Mouse (Mus musculus) small intestine, adult 2 months (tissue): ENCODE data around the gene Gm20388.

ENCODE experiments used
- CTCF ChIP-seq: fragments of 200-500 bp; IDR thresholded peaks from 2 replicates; pipeline ENCODE4 v1.5.1; 2012; ENCODE audit warnings: low read depth, mild to moderate bottlenecking, control low read depth, inconsistent platforms, low read length, moderate library complexity, mixed read lengths; ENCODE audit not compliant: insufficient replicate concordance, insufficient read length; ENCODE audit errors: extremely low read depth
- POLR2A ChIP-seq: fragments of 200-500 bp; IDR thresholded peaks from 2 replicates; pipeline ENCODE4 v1.6.1; 2012; ENCODE audit warnings: low read depth, mild to moderate bottlenecking, control low read depth, inconsistent platforms, low read length, moderate library complexity

DNA sequence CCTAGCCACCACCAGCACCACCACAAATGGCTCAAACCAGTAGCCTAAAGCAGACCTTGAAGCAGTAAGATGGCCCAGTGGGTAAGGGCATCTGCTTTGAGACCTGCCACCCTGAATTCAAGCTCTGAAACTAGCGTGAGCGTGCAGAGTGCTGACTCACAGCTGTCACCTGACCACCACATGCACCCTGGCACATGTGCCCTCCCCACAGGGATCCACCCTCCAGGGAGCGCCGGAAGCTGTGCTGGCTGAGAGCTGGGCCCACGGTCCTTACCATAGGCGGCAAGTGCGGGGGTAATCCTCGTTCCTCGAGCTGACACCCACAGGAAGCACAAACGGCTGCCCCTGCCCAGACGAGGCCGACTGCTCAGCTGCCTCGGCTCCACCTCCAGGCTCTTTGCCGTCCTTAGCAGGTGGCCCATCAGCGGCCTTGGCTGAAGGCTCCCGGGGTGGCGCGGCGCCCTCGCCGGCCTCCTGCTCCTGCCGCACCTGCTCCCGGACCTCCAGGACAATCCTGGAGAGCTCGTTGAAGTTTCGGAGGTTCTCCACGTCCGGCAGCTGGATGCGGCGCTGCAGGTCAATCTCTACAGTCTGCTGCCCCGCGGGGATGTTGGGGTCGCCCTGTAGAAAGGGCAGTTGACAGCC is 1643.3 kb downstream of the Gm20388 start:
- TF ChIP-seq POLR2A: no peak
- TF ChIP-seq CTCF: no peak
